Mouse (Mus musculus) C3H10T1/2 (cell line): ENCODE data around the gene Rap1gap2. TPM values are rescaled to one million over a fixed set of nuclear protein-coding genes. Genes with fewer than 3 reads are reported as not detected.

Experiments used
- polyA plus RNA-seq, 2 experiments: library from polyadenylated mRNA; unstranded; fragments of >200 nt; fragmentation: generic; extraction: Trizol; gene quantifications; one replicate each; pipeline ENCODE4 v1.2.1; 2012; ENCODE audit warnings: missing spikeins in 2 of 2

Rap1gap2 gene
- 1 to 10 TPM in 1 of 2 experiments, under 1 TPM in 1; 0.48 to 1.3 TPM for polyA plus RNA-seq

GRCm38 (mm10) chr11:74610545-74611176 is at the start of gene Rap1gap2:
Gene Rap1gap2, minus strand, starts transcription at chr11:74610915.

GRCm38 (mm10) chr11:74649095-74649646 is 38.5 kb upstream of the Rap1gap2 start, which contains the start of gene Cluh:
Gene Cluh, plus strand, starts transcription at chr11:74649495.

GRCm38 (mm10) chr11:74619201-74619955 is 8.7 kb upstream of the Rap1gap2 start, which contains the start of gene Ccdc92b:
Gene Ccdc92b, plus strand, starts transcription at chr11:74619605.

GRCm38 (mm10) chr11:74361769-74362168 is 248.9 kb downstream of the Rap1gap2 start, which contains the start of gene Olfr412:
Gene Olfr412, plus strand, starts transcription at chr11:74362069.

GRCm38 (mm10) chr11:74352550-74352949 is 258.2 kb downstream of the Rap1gap2 start, which contains the start of gene Olfr411:
Gene Olfr411, minus strand, starts transcription at chr11:74352650.

GRCm38 (mm10) chr11:74337931-74338330 is 272.8 kb downstream of the Rap1gap2 start, which contains the start of gene Olfr410:
Gene Olfr410, minus strand, starts transcription at chr11:74338031.

Other genes starting within 250 kb of the Rap1gap2 start
- gene Olfr412, start 248.8 kb downstream of the Rap1gap2 start, polyA plus RNA-seq: not detected
- gene Ccdc92b, start 8.7 kb upstream of the Rap1gap2 start, polyA plus RNA-seq: under 1 TPM; 0.09 to 0.83 TPM
- gene Cluh, start 38.6 kb upstream of the Rap1gap2 start, polyA plus RNA-seq: 10 to 100 TPM; 23.4 to 28.3 TPM
- 10 to 100 TPM in 1 of 2 experiments, 1 to 10 TPM in 1; 3.9 to 23.5 TPM for gene Pafah1b1, start 113.8 kb upstream of the Rap1gap2 start, polyA plus RNA-seq
- gene Mettl16, start 159.9 kb upstream of the Rap1gap2 start, polyA plus RNA-seq: 10 to 100 TPM in 1 of 2 experiments, 1 to 10 TPM in 1; 2.0 to 12.6 TPM
- 10 to 100 TPM in 1 of 2 experiments, 1 to 10 TPM in 1; 4.7 to 17.8 TPM for gene Mnt, start 220.0 kb upstream of the Rap1gap2 start, polyA plus RNA-seq